Mouse (Mus musculus) lung, adult 2 months (tissue): ENCODE measurements around the gene Naa38. TPM values are rescaled to one million over a fixed set of nuclear protein-coding genes. Genes with fewer than 3 reads are reported as not detected.

ENCODE experiments used
- DNase-seq: peaks from one replicate; pipeline ENCODE4 v3.0.0; 2022
- H3K4me1 ChIP-seq: fragments of 200-500 bp; 2 replicates; pipeline ENCODE4 v1.6.1; 2011; ENCODE audit warnings: low read length; ENCODE audit not compliant: control insufficient read depth, insufficient read depth
- H3K4me3 ChIP-seq: fragments of 200-500 bp; replicated peaks from 2 replicates; pipeline ENCODE3; 2011; ENCODE audit warnings: low read depth, mild to moderate bottlenecking, control low read depth, low read length; ENCODE audit errors: extremely low read depth
- CTCF ChIP-seq: fragments of 200-500 bp; IDR thresholded peaks from 2 replicates; pipeline ENCODE4 v1.5.1; 2011; ENCODE audit warnings: mild to moderate bottlenecking, low read length, control low read depth; ENCODE audit not compliant: insufficient read depth
- POLR2A ChIP-seq: fragments of 200-500 bp; IDR thresholded peaks from 2 replicates; pipeline ENCODE4 v1.6.1; 2011; ENCODE audit warnings: low read depth, mild to moderate bottlenecking, control low read depth, low read length, borderline replicate concordance; ENCODE audit errors: extremely low read depth
- WGBS: fragments of 180-500 bp; shearing (Covaris S2); methylation state at CpG from one replicate; pipeline ENCODE4 v1.1.7; 2018; 5-methylcytosine and 5-hydroxymethylcytosine counted together
- polyA plus RNA-seq: library from polyadenylated mRNA; depleted of rRNA; stranded (reverse); fragments of >200 nt; gene quantifications from 2 replicates; pipeline ENCODE4 v1.2.3, GENCODE M21; 2012

Naa38 gene
- polyA plus RNA-seq, 1 experiment: 129 TPM

GRCm38 (mm10) chr11:69372780-69373170 is 22.5 kb upstream of the Naa38 start:
- no peak overlapping the region for H3K4me3 ChIP-seq
- TF ChIP-seq POLR2A: no peak
- TF ChIP-seq CTCF: 0 out of 2 replicates have a peak, but pooled peaks have one; percentile 7
- WGBS: 60% methylated on average over 3 of the region's 3 CpGs
- peaks cover 2% of the 10 kb centered on the region for H3K4me1 ChIP-seq
- no peak for DNase-seq

- 91% methylated on average over 16 of the region's 16 CpGs for WGBS
- TF ChIP-seq POLR2A (no peak), CTCF (no peak)
- Histone ChIP-seq H3K4me1 (no peaks in the 10 kb centered on the region), H3K4me3 (no peak overlapping the region)
- DNase-seq: no peak
Observed at GRCm38 (mm10) chr11:69373223-69373965, 21.9 kb upstream of the Naa38 start.

GRCm38 (mm10) chr11:69375646-69376045 is 19.6 kb upstream of the Naa38 start:
- Histone ChIP-seq H3K4me1 (no peaks in the 10 kb centered on the region), H3K4me3 (no peak overlapping the region)
- WGBS: 90% methylated on average over 4 of the region's 4 CpGs
- DNase-seq: no peak
- TF ChIP-seq CTCF (no peak), POLR2A (no peak)

- no peaks in the 10 kb centered on the region for H3K4me1 ChIP-seq
- TF ChIP-seq CTCF (no peak), POLR2A (no peak)
- no peak overlapping the region for H3K4me3 ChIP-seq
- WGBS: 63% methylated on average over 3 of the region's 3 CpGs
- DNase-seq: no peak
Observed at GRCm38 (mm10) chr11:69377766-69378165, 17.5 kb upstream of the Naa38 start.

GRCm38 (mm10) chr11:69379600-69379999 is 15.7 kb upstream of the Naa38 start:
- WGBS: 67% methylated on average over 3 of the region's 3 CpGs
- H3K4me1 ChIP-seq: no peaks in the 10 kb centered on the region
- TF ChIP-seq CTCF (no peak), POLR2A (no peak)
- DNase-seq: no peak
- no peak overlapping the region for H3K4me3 ChIP-seq

GRCm38 (mm10) chr11:69381356-69381755 is 13.9 kb upstream of the Naa38 start:
- 73% methylated on average over 6 of the region's 6 CpGs for WGBS
- DNase-seq: no peak
- Histone ChIP-seq H3K4me3 (no peak overlapping the region), H3K4me1 (no peaks in the 10 kb centered on the region)
- no peak for TF ChIP-seq POLR2A

- TF ChIP-seq POLR2A (no peak), CTCF (no peak)
- DNase-seq: no peak
- no peaks in the 10 kb centered on the region for H3K4me1 ChIP-seq
- no peak overlapping the region for H3K4me3 ChIP-seq
- WGBS: 62% methylated on average over 10 of the region's 10 CpGs
Observed at GRCm38 (mm10) chr11:69382478-69383105, 12.7 kb upstream of the Naa38 start.

- no peaks in the 10 kb centered on the region for H3K4me1 ChIP-seq
- DNase-seq: no peak
- H3K4me3 ChIP-seq: no peak overlapping the region
- no peak for TF ChIP-seq POLR2A
- no peak for TF ChIP-seq CTCF
- WGBS: 71% methylated on average over 6 of the region's 6 CpGs
Observed at GRCm38 (mm10) chr11:69384979-69385378, 10.3 kb upstream of the Naa38 start.

- DNase-seq: no peak
- H3K4me3 ChIP-seq: no peak overlapping the region
- TF ChIP-seq POLR2A (no peak), CTCF (no peak)
- H3K4me1 ChIP-seq: no peaks in the 10 kb centered on the region
- 70% methylated on average over 7 of the region's 7 CpGs for WGBS
Observed at GRCm38 (mm10) chr11:69386758-69387157, 8.5 kb upstream of the Naa38 start.

GRCm38 (mm10) chr11:69388680-69389079 is 6.6 kb upstream of the Naa38 start:
- H3K4me3 ChIP-seq: no peak overlapping the region
- no peak for DNase-seq
- TF ChIP-seq CTCF (no peak), POLR2A (no peak)
- H3K4me1 ChIP-seq: no peaks in the 10 kb centered on the region
- WGBS: 98% methylated on average over 4 of the region's 4 CpGs
